Mouse (Mus musculus): ENCODE results near the gene Zfp777.
A peak's percentile ranks its signal among the peaks of the same experiment; 100 is the strongest.

Gene Zfp777

DNA sequence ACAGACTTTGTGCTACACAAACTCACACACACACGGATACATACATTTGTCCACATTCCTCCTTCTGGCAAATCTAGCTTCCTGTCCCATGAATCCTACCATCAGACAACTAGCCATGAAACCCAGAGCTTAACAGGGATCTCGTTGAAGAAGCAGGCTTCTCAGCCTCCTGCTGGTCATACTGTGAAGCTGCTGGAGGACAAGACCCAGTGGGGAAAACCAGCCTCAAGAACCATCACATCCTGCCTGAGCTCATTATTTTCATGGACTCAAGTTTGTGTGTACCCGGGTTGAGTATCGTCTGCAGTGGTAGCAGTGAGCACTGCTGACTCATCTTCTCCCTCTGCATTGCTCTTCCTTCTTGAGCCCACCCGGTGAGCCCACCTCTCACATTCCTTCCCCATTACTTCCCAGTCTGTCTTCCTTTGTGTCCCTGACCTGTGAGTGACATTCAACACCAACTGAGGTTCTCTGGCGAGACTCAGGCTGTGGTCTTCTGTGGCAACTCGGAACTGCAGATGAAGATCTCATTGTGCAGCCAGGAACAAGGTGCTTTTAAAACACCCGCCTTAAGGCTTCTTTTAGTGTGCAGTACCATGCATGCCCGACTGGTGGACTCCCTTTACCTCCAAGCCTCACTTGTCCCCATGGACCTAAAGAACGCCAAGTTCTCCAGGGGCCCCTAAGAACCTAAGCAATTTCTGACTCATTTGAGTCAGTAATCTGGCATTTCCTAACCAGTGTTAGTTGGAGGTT is 22.6 kb downstream of the Zfp777 start:
- no peak for DNase-seq

DNA sequence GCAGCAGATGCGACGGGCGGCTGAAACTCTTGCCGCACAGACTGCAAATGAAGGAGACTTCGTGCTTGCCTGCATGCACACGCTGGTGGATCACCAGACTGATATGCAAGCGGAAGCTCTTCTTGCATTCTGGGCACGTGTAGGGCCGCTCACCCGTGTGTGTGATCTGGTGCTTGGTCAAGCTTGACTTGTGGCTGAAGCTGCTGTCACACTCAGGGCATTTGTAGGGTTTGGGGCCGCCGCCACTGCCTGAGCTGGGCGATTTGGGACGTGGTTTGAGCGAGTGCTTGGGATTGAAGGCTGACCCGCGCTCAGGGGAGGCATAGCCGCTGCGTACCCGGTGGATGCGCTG is 23.7 kb downstream of the Zfp777 start:
- DNase-seq = no peak

- peak in 1 of 2 experiments; percentile 11 for DNase-seq
Measured at GRCm38 (mm10) chr6:48024330-48024993, 24.2 kb downstream of the Zfp777 start.

DNA sequence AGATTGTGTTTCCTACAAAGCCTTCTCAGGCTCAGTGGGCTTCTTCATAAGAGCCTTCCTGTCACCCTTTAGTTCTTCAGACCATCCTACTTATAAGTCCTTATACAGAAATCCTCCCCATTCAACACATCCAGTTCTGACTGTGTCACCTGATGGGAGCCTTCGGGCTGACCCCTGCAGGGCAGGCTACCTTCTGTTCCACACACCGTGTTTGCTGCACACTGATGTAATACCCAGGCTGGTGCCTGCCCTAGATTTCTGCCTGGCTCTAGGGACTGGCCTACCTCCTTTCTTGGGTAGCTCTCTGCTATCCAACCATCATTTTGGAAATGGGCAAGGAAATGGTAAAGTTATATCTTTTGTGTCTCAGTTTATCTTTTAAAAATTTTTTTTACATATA is 26.0 kb downstream of the Zfp777 start:
- no peak for DNase-seq

DNA sequence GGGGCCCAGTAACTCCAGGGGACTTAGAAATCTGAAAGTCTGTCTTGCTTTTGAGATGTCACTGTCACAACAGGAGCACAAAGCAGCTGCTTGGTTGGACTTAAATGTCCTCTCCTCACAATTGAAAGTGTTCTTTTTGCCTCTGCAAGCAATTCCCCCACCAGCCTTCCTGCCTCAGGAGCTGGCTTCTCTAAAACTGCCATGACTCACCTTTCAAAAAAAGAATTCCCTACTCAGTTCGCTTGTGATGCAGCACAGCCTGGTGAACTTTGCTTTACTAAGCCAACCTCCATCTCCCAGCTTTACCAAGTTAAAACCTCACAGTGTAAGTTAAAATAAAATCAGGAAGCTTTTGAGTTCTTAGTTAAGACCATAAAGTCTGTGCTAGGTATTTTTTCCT is 27.0 kb downstream of the Zfp777 start:
- DNase-seq = no peak

DNA sequence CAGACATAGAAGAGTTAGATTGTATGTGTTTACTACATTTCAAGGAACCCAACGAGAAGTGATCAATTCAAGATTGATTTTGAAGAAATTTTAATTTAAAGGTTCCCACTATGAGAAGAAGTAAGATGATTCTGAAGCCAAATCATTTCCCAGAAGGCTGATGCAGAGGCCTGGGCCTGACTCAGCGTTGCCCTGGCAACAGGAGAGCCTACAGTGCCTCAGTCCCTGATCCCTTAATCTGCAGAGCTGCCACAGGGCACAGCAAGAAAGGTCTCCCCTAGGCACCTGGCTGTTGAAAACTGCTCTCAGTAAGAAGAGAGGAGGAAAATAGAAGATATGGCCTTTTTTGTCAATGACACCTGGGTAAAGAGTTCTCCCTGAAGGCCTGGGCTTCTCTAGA is 28.7 kb downstream of the Zfp777 start:
- no peak for DNase-seq

DNA sequence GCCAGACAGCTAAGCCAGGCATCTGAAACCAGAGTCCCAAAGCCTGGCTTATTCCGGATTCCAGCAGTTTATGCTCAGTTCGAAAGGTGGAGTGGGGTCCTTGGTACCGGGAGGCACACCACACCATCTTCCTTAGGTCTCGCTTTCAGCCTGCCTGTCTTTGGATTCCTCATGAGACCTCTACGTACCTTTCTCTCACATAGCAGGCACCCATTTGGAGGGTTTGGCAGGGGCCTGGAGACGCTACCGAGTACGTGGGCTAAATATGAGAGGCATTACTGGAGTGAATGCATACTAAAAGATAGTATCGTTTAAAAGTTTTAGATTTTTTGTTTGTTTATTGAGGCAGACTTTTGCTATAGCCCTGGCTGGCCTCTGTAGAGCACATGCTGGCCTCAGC is 31.9 kb downstream of the Zfp777 start:
- DNase-seq = no peak

GRCm38 (mm10) chr6:48016090-48016521 is 32.6 kb downstream of the Zfp777 start:
- peak; percentile 78 to 81 for DNase-seq

GRCm38 (mm10) chr6:48010727-48011126 is 38.0 kb downstream of the Zfp777 start:
- DNase-seq = no peak

DNA sequence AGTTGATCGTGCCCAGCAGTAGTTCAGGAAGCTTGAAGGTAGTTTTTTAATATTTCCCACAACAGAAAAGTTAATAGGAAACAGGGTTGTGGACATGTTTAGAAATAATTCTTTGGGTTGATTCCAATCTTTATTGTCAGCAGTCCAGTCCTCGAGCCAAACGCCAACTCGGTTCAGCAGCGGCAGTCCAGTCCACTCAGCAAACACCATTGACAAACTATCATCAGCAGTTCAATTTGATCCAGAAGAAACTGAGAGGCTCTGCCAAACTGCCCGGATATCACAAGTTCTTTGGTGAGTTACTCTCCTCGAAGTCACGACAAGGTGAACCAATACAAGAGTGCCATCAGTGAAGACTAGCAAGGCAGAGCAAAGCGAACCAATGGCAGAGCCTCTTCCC is 53.0 kb downstream of the Zfp777 start:
- DNase-seq = no peak

DNA sequence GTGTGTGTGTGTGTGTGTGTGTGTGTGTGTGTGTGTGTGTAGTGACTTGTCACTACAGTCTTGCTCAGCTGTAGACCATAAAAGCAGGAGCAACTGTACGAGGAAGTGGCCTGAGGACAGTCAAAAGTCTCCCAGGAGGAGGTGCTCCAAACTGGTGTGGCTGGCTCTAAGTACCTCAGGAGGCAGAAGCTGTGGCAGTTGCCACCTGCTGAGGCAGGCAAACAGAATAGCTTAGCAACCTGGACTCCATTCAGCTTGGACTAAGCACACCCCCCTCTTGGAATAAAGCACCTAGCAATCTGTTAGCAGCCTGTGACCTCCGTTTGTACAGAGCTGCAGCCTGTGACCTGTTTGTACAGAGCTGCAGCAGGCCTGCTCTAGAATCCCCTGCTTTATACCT is 64.8 kb downstream of the Zfp777 start:
- no peak for DNase-seq

DNA sequence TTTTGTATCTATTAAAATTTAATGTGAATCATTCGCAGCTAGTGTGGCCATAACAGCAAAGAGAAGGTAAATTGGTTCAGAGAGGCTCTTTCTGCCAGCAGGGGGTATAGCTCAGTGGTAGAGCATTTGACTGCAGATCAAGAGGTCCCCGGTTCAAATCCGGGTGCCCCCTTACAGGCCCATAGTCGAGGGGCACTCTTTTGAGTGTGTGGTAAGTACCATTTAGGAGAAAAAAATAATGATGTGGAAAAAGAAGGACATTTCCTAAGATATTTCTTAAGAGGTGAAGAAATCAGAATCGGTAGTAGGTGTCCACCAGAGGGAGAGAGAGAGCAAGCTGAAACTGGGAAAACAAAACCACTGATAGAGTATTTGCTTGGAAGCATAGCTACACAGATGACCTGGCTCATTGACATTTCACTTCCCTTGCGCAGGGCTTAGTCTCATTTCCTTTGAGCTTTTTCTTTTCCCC is 69.8 kb downstream of the Zfp777 start:
- DNase-seq = peak; percentile 77 to 82

GRCm38 (mm10) chr6:47974599-47974998 is 74.1 kb downstream of the Zfp777 start:
- DNase-seq = peak; percentile 15 to 23

Measured in thymus, postnatal 36 days (tissue).